Mouse (Mus musculus) T-cell, adult 2 months (primary cell): Measurements from ENCODE around the gene Got1.

Source experiments
- DNase-seq: peaks from one replicate; pipeline ENCODE4 v3.0.0; 2022; ENCODE audit warnings: low spot score

Gene Got1

DNA sequence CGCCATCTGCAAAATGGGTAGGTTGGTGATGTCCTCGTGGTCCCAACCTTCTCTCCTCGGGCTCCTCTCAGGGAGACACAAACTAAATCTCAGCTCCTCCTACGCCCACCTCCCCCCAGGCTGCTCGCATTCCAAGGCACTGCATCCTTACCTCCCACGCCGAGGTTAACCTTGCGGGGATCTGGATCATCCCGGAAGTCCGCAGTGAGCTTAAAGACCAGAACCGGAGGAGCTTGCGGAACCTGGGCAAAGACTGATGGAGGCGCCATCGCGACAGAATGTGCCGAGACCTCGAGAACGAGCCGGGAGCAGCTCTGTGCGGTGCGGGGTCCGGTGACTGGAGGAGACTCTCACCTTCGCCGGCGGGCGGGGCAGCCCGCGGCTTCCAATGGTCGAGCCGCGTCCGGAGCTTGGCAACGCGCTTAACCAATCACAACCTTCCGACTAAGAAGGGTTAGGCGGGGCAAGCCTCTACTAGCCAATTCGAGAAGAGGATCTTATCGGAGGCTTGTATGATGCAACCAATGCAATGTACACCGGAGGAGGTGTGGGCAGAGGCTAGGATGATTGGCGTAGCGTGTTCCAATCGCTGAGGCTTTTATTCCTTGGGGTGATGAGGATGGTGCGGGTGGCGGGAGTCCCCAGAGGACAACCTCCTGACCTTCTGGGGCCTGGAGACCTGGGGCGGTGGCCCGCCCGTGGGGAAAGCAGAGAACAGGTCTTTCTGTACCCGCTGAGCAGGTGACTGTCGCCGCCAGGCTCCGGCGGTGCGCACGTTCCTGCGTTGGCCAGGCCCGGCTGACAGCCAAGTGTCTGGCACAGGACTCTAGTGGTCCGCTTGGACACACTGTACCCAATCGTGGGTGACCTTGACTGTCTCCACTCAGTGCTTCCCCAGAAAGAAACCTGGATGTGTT, at the start of gene Got1:
TSS of gene Got1 (minus strand) at position 419 of the 917 bp plus-strand sequence.
- peak; percentile 97 for DNase-seq

DNA sequence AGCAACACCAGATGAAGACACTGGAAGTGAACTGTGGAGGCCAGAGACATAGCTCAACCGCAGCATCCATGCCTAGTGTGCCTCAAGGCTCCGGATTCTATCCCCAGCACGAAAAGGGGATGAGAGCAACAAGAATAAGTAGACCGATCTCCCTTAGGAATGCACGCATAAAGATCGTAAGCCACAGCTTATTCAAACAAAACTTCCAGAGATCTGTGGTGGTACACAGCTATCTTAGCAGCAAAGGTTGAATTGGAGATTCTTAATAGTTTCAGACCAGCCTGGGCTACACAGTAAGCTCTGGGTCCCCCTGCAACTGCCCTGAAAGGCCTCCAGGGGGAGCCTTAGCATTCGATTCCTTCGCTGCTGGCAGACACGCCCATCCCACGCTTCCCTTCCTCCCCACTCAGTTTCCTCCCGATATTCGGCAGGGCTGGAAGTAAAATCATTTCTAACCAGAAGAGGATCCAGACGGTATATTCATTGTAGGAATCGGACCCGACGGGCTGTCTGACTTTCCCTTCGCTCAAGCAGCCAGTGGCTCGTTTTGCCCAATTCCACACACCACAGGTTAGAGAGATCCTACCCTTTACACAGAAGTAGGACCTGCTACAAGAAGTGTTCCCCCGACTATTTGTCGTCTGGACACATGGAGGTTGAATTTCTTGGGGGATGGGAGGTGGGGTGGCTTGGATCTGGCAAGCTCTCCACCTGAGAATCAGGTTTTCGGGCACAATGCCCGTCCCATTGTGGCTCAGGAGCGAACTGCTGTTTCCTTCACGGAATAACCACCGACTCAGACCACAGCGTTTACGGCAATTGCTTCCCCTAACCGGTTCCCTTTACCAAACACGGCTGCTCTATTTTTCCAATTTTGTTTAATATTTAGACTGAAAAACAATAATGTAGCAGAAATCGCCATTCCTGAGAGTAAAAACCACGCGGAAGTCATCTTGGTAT, 46.7 kb upstream of the Got1 start:
- peak; percentile 54 for DNase-seq

DNA sequence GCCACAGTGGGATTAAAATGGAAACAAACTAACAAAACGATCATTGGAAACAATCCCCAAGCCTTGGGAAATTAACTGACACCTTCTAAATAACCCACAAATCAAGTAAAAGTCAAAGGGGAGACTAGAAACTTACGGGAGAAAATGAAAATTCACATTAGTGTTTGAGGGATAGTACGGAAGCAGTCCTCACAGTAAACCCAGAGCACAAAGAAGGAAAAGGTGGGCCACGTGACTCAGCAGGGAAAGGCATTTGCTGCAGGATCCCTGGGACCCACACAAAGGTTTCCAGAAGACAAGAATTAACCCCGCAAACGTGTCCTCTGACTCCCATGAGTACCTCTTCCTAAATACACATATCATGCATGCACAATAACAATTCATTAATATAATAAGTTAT, 44.7 kb upstream of the Got1 start:
- DNase-seq: no peak

DNA sequence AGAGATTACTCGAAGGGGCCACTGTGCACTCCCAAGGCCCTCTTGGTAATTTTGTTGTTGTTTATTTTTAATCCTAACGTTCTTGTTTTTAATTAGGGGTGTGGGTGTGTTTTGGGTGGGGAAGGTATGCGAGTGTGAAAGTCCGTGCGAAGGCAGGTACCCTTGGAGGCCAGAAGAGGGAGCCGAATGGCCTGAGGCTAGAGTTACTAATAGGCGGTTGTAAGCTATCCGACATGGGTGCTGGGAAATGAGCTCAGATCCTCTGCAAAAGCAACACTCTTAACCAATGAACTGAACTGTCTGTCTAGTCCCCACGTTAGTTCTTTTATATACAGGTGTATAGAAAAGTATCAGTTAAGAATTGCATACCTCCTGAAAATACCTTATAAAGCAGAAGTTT, 43.9 kb upstream of the Got1 start:
- DNase-seq: no peak

DNA sequence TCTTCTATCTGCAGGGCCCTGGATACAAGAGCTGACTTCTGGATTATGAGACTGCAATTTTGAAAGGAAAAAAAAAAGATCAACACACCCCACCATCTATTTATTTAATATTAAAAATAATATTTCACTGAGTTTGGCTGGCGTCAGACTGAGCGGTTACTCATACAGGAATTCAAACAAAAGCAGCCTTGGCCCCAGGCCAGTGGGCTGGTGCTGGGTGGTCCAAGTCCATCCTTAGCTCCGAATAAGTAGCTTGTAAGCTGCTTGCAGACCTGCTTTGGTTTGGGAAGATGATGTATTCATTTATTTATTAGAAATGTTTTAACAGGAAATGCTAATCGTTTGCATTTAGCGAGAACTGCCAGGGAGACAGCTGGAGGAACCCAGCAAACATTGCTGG, 38.8 kb upstream of the Got1 start:
- DNase-seq: no peak

DNA sequence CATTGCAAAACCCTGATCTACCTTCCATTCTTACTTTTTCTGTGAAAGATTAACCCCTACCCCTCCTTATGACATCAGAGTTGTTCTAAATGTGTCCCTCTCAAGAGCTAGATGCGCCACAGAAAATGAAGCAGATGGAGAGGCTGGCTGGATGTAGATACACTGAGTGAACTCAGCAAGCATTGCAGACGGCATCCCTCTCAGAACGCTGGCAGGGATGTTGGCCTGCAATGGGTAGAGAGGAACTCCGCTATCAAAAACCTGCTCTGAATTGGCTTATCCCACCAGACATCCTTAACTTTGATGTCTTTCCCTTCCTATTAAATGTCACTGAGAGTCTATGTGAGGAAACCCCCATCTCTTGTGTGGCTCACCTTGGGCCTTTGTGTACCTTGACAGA, 37.4 kb upstream of the Got1 start:
- DNase-seq: no peak

DNA sequence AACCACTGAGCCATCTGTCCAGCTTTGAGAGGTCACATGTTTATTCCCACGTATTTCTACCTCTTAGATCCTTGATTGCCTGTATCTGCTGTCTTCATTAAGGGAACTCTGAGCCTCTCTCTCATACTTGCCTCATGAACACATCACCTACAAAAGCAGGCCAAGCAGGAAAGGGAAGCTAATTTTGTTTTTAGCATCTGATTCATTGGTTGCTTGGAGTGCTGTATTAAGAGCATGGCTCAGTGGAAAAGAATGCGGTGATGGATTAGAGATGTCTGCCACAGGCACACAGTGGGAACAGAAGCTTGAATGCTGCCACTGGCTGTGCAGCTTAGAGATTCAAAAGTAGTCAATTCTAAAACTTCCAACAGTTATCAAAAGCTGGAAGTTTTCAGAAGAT, 35.8 kb upstream of the Got1 start:
- no peak for DNase-seq

DNA sequence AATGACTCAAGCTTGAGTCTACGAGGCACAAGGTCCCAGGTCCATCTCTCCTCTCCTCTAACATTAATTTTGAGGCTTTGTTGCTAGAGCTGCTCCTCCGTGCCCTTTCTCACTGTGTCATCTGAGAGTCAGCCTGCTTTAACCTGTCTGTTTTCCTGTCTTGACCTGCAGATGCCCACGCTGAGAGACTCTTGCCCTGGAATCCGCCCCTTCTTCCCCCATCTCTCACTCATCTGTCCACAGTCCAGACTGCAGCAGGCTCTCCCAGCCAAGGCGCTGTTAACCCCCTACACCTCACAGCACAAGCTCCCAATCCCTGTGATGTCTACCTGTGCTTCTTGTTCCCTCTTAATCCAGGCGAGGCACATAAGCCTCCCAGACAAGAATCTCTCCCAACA, 27.1 kb upstream of the Got1 start:
- DNase-seq: no peak

DNA sequence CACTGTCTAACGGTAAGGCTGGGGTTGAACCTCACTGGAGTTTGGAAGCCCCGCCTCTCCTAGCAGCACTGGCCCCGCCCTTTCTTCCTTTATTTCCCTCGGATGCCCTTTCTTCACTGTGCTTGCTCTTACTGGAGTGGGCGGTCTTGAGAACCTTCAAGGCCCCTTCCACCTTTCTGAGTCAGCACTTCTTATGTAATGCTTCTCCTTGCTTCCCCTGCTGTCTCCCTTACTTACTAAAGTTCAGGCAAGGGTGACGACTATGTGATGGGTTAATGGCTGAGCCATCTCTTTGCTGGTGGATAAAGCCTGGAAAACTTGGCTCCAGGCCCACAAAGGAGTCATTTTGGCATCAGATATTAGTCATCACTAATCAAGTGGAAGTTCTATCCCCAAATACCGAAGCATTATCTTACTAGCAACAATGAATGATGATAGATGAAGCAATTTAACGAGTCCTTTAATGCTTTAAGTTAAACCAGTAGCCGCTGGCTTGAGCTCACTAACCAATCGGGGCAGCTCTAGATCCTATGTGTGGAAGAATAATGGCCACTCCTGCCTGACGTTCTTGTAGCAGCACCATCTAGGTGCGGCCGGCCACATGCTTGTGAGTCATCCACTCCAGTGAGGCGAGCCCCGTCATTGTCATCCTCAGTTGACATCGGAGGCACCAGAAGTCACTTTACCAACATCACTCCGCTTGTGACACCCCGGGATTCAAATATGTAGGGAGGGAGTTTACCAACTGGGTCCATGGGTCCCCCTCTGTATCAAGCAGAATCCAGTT, 26.5 kb upstream of the Got1 start:
- DNase-seq: no peak

DNA sequence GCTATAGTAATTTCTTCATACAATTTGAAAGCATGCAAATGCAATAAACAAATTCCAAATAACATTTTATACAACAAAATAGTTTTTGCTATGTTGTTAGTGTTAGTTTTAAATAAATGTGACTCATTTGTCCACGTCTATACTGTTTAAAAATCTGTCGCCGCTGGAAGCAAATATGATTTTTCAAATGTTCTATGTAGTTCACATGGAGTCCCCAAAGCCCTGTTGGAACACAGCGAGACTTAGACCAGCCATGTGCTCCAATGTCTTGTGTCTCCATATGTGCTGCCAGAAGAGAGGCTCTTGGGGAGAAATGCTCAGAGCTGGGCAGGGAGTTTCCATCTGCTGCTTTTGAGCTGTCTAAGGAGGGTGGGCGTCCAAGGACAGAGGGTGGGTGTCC, 23.7 kb upstream of the Got1 start:
- DNase-seq: no peak

DNA sequence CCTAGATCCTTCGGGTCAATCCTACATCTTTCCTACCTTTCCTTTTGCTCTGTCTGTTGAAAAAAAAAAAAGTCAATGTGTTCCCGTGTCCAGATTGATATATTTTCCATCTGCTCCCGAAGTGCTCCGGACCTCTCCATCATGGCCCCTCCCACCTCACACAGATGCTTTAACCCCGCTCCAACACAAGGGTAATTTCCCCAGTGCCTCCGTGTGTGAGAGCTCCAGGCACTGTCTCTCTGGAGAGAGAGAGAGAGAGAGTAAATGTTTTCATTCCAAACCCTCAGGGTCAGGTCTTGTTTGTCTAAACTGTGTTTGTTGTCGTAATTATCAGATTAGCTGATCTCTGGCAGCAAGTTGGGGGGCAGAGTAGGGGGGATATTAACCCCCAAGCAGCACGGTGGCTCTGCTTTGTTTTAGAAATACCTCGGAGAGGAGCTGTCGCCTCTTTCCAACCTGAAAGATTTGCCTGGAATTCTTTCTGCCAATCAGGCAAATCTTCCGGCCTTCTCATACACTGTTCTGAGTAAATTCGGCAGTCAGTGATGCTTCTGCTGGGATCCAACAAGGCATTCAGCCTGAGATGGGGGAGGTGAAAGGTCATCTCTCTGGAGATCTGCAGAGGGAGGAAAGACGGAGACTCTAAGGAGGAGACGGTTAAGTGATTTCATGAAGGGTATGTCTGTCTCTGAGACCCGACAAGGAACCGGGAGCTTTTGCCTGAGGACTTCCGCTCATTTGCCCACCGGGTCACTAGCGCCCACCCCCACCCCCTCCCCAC, 22.1 kb upstream of the Got1 start:
- no peak for DNase-seq

DNA sequence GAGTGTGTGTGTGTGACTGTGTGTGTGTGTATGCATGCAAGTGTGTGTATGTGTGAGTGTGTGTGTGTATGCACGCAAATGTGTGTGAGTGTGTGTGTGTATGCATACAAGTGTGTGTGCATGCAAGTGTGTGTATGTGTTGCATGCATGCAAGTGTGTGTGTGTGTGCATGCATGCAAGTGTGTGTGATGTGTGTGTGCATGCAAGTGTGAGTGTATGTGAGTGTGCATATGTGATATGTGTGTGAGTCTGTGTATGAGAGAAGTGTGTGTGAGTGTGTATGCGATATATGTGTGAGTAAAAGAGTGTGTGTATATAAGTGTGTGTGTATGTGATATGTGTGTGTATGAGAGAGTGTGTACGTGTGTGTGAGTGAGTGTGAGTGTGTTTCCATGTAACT, 11.0 kb upstream of the Got1 start:
- DNase-seq: no peak

DNA sequence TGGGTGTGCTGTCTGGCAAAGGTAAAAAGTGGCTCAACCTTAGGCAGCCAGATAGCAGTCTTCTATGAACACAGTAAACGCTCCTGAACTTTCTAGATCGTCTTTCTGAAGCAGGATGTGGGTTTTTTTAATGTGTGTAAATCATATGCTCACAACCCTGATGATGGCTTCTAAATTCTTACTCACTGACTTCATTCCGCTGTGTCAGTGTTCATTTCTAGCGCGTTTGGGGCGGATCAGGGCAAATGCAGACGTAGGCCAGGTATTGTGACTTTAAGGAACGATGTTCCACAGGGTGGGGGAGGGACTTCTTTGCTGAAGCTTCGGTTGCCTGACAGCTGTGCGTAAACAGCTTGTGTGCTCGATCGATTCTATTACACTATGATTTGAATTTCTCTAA, 6.5 kb upstream of the Got1 start:
- peak; percentile 88 for DNase-seq

DNA sequence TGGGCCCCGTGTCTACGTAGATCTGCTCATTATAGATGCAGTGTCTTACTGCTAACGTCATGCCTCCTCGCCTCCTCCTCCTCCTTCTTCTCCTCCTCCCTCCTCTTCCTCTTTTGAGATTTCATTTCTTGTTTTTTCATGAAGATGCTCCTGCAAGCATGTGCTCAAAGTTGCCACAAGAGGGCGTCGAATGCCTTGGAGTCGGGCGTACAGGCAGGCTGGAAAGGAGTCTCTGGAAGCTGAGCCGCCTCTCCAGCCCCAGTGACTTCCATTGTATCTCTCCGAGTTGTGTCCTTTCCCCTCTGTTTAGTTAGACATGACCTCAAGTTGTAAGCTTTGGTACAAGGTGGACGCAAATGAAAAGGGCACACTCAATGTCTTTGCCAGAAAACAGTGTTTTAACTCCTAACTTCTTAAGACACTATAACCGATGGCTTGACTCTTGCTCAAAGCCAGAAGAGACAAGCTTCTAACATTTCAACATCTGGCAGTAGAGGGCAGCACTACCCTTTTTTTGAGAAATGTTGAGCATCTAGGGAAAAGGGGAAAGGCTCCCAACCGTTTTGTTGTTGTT, 5.9 kb upstream of the Got1 start:
- peak; percentile 75 for DNase-seq

DNA sequence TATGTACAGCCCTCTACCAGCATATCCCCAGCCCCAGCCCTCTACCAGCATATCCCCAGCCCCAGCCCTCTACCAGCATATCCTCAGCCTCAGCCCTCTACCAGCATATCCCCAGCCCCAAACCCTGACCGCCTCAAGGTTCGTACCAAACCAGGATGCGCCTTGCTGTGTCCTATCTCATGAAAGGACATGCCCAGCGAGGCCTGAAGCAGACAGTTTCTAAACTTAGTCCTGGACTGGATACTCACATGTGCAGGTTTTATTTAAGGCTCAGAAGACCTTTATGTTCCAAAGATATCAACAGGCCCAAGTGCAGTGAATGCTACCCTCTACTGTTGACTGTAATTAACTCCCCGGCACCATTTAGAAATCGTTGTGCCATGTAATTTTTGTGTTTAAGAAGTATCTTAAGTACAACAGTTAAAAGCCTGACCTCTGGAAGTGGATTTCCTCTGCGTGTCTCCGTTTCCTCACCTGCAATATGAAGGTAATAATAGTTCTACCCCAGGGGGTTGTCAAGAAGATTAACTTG, 3.7 kb upstream of the Got1 start:
- no peak for DNase-seq

DNA sequence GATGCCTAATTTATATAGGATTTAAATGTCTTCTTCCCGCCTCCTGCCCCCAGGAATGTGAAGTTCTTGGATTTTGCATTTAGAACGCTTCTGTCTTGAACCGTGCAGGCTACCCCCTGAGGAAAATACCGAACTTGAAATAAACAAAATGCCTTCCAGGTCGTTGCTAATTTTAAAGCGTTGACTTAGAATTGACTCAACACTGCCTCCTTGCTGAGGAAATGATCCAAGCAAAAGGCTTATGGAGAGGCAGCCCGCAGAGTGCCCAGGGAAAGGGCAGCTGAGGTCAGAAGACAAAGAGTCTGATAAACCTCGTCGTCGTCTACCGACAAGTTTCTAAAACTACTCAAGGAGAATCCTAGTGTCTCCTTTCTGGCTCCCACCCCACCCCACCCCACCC, 2.7 kb upstream of the Got1 start:
- DNase-seq: no peak

DNA sequence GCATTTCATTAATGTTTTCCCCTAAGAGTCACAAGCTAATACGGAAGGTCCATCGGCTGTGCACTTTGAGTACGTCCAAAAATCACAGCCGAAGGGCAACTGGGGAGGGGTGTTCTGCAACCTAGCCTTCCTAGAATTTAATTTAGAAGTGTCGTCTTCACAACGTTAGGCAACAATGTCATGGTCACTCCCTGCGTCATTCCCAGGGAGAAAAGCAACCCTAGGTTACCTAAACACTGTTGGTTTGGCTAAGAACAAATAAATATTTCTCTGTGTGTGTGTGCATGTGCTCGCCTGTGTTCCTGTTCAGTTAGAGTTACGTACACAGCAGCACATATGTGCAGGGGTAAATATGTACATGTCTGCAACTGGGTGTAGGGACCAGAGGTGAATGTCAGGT, 1.6 kb upstream of the Got1 start:
- DNase-seq: no peak

DNA sequence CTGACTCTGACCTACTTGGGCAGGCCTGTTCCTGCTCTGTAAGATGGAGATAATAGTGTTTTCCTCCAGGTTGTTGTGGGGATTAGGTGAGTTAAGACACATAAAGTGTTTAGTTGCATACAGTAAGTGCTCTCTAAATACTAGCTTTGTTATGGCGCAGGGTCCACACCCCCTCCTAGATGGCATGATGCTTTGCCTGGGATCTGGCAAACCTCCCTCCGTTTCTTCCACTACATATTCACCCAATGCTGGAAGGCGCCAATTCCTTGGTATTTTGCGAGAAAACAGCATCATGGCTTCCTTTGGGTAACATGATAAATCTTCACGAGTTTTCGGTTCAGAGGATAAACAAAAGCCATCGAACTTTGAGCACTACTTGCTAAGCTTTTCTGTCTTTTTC, 1.2 kb upstream of the Got1 start:
- no peak for DNase-seq

DNA sequence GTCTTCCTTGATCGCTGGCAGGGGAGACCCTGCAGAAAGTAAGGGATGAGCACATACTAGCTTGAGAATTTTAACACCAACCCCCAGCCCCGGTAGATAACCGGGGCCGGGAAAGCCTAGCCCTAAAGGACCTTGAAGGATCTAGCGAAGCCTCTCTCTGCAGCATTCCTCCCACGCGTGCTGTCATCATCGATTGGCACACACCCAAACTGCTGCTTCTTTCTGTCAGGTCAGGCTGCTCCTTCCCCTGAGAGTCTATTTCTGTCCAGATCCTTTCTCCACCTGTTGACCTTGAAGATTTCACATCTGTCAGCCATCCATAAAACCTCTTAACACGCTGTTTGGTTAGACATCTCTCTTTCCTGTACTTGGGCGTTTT, 688 bp upstream of the Got1 start:
- no peak for DNase-seq

DNA sequence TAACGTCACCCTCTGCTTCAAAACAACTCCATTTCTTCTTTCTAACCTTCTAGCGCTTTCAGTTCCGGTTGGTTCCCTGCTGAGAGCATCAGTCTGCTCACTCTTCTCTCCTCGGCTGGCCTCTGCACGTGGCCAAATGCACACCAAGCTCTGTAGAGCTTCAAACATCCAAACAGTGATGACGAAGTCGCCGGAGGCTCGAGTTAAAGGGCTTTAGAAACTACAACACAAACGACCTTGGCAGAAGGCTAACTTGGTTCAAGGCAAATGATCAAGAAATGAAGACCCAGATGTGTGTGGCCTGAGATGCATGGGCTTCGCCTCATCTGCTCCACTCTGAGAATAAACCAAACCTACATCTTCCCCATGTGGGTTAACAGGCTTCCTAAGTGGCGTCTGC, 854 bp downstream of the Got1 start:
- DNase-seq: peak; percentile 86

DNA sequence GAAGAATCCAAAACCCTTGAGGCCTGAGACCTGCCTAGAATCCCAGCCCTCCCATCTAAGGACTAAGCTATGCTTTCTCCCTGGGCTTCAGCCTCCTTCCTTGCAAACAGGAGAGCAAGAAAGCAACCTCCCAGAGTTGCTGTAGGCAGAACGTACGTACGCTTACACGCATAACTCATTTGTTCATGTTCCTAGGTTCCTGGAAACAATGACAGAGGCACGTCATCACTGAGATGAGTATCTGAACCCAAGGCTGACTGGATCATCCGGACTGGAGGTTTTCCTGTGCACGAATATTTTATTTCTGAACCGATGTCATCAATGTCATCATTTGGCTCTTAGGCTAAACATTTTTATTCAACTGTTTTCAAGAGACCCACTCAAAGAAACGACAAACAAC, 2.4 kb downstream of the Got1 start:
- DNase-seq: no peak
